Mouse (Mus musculus): ENCODE measurements around the gene Col27a1. TPM values are rescaled to one million over a fixed set of nuclear protein-coding genes. Genes with fewer than 3 reads are reported as not detected.

Col27a1 gene
- polyA plus RNA-seq, 1 experiment from 2014 or later = 7.2 TPM

- Histone ChIP-seq H3K4me1 (ENCODE audit: insufficient read depth, low read depth, low read length) (no peaks in the 10 kb centered on the region), H3K9me3 (ENCODE audit: low read length) (no peaks in the 10 kb centered on the region), H3K9ac (replicated peaks; ENCODE audit: low read depth) (no peak overlapping the region), H3K4me2 (replicated peaks; ENCODE audit: low read depth, low read length) (no peak overlapping the region), H3K27ac (ENCODE audit: low read length) (no peak overlapping the region), H3K36me3 (ENCODE audit: insufficient read depth, low read length) (no peaks in the 10 kb centered on the region), H3K4me3 (ENCODE audit: low read depth, low read length) (no peak overlapping the region), H3K27me3 (replicated peaks; ENCODE audit: insufficient read depth, low read length) (no peaks in the 10 kb centered on the region)
- no peak for TF ChIP-seq EP300 (IDR thresholded peaks at IDR 0.05)
- TF ChIP-seq CTCF (IDR thresholded peaks at IDR 0.05) = no peak
- WGBS = 72% methylated on average over 10 of the region's 10 CpGs
- ATAC-seq = no peak
- peak; percentile 8 for DNase-seq (ENCODE audit: low spot score)
Measured at GRCm38 (mm10) chr4:63260506-63260905, 46.7 kb downstream of the Col27a1 start.

GRCm38 (mm10) chr4:63262941-63263340, 49.1 kb downstream of the Col27a1 start:
- no peaks in the 10 kb centered on the region for H3K36me3 ChIP-seq (ENCODE audit: insufficient read depth, low read length)
- no peaks in the 10 kb centered on the region for H3K4me1 ChIP-seq (ENCODE audit: insufficient read depth, low read depth, low read length)
- no peaks in the 10 kb centered on the region for H3K27me3 ChIP-seq (replicated peaks; ENCODE audit: insufficient read depth, low read length)
- DNase-seq (ENCODE audit: low spot score) (no peak), ATAC-seq (no peak)
- H3K9ac ChIP-seq (replicated peaks; ENCODE audit: low read depth) = no peak overlapping the region
- TF ChIP-seq EP300 (IDR thresholded peaks at IDR 0.05) (no peak), CTCF (IDR thresholded peaks at IDR 0.05) (no peak)
- no peak overlapping the region for H3K4me2 ChIP-seq (replicated peaks; ENCODE audit: low read depth, low read length)
- 92% methylated on average over 1 of the region's 1 CpGs for WGBS
- no peak overlapping the region for H3K27ac ChIP-seq (ENCODE audit: low read length)
- H3K9me3 ChIP-seq (ENCODE audit: low read length) = no peaks in the 10 kb centered on the region
- no peak overlapping the region for H3K4me3 ChIP-seq (ENCODE audit: low read depth, low read length)

- no peak for TF ChIP-seq CTCF (IDR thresholded peaks at IDR 0.05)
- H3K9me3 ChIP-seq (ENCODE audit: low read length) = no peaks in the 10 kb centered on the region
- ATAC-seq (no peak), DNase-seq (ENCODE audit: low spot score) (no peak)
- H3K27ac ChIP-seq (ENCODE audit: low read length) = no peak overlapping the region
- H3K4me2 ChIP-seq (replicated peaks; ENCODE audit: low read depth, low read length) = no peak overlapping the region
- no peaks in the 10 kb centered on the region for H3K36me3 ChIP-seq (ENCODE audit: insufficient read depth, low read length)
- H3K27me3 ChIP-seq (replicated peaks; ENCODE audit: insufficient read depth, low read length) = no peaks in the 10 kb centered on the region
- 93% methylated on average over 6 of the region's 6 CpGs for WGBS
- H3K9ac ChIP-seq (replicated peaks; ENCODE audit: low read depth) = no peak overlapping the region
- no peaks in the 10 kb centered on the region for H3K4me1 ChIP-seq (ENCODE audit: insufficient read depth, low read depth, low read length)
- H3K4me3 ChIP-seq (ENCODE audit: low read depth, low read length) = no peak overlapping the region
Measured at GRCm38 (mm10) chr4:63266276-63266675, 52.5 kb downstream of the Col27a1 start.

- Histone ChIP-seq H3K4me1 (ENCODE audit: insufficient read depth, low read depth, low read length) (no peaks in the 10 kb centered on the region), H3K27ac (ENCODE audit: low read length) (no peak overlapping the region), H3K4me3 (ENCODE audit: low read depth, low read length) (no peak overlapping the region), H3K9me3 (ENCODE audit: low read length) (no peaks in the 10 kb centered on the region), H3K4me2 (replicated peaks; ENCODE audit: low read depth, low read length) (no peak overlapping the region), H3K36me3 (ENCODE audit: insufficient read depth, low read length) (no peaks in the 10 kb centered on the region), H3K27me3 (replicated peaks; ENCODE audit: insufficient read depth, low read length) (no peaks in the 10 kb centered on the region), H3K9ac (replicated peaks; ENCODE audit: low read depth) (no peak overlapping the region)
- WGBS = 95% methylated on average over 4 of the region's 4 CpGs
- ATAC-seq (no peak), DNase-seq (ENCODE audit: low spot score) (no peak)
- no peak for TF ChIP-seq EP300 (IDR thresholded peaks at IDR 0.05)
- no peak for TF ChIP-seq CTCF (IDR thresholded peaks at IDR 0.05)
Measured at GRCm38 (mm10) chr4:63267121-63267520, 53.3 kb downstream of the Col27a1 start.

GRCm38 (mm10) chr4:63267586-63267985, 53.8 kb downstream of the Col27a1 start:
- no peak overlapping the region for H3K4me2 ChIP-seq (replicated peaks; ENCODE audit: low read depth, low read length)
- no peak overlapping the region for H3K27ac ChIP-seq (ENCODE audit: low read length)
- no peak overlapping the region for H3K4me3 ChIP-seq (ENCODE audit: low read depth, low read length)
- DNase-seq (ENCODE audit: low spot score) (no peak), ATAC-seq (no peak)
- WGBS = 52% methylated on average over 1 of the region's 1 CpGs
- no peak overlapping the region for H3K9ac ChIP-seq (replicated peaks; ENCODE audit: low read depth)
- no peaks in the 10 kb centered on the region for H3K4me1 ChIP-seq (ENCODE audit: insufficient read depth, low read depth, low read length)
- TF ChIP-seq EP300 (IDR thresholded peaks at IDR 0.05) = no peak
- TF ChIP-seq CTCF (IDR thresholded peaks at IDR 0.05) = no peak
- H3K36me3 ChIP-seq (ENCODE audit: insufficient read depth, low read length) = no peaks in the 10 kb centered on the region
- H3K27me3 ChIP-seq (replicated peaks; ENCODE audit: insufficient read depth, low read length) = no peaks in the 10 kb centered on the region
- H3K9me3 ChIP-seq (ENCODE audit: low read length) = no peaks in the 10 kb centered on the region

GRCm38 (mm10) chr4:63268777-63269176, 55.0 kb downstream of the Col27a1 start:
- DNase-seq (ENCODE audit: low spot score) = no peak
- H3K4me3 ChIP-seq (ENCODE audit: low read depth, low read length) = no peak overlapping the region
- no peaks in the 10 kb centered on the region for H3K27me3 ChIP-seq (replicated peaks; ENCODE audit: insufficient read depth, low read length)
- no peaks in the 10 kb centered on the region for H3K9me3 ChIP-seq (ENCODE audit: low read length)
- H3K4me2 ChIP-seq (replicated peaks; ENCODE audit: low read depth, low read length) = no peak overlapping the region
- H3K27ac ChIP-seq (ENCODE audit: low read length) = no peak overlapping the region
- 52% methylated on average over 4 of the region's 4 CpGs for WGBS
- ATAC-seq = no peak
- no peaks in the 10 kb centered on the region for H3K4me1 ChIP-seq (ENCODE audit: insufficient read depth, low read depth, low read length)
- no peaks in the 10 kb centered on the region for H3K36me3 ChIP-seq (ENCODE audit: insufficient read depth, low read length)
- TF ChIP-seq EP300 (IDR thresholded peaks at IDR 0.05) = no peak
- TF ChIP-seq CTCF (IDR thresholded peaks at IDR 0.05) = no peak
- no peak overlapping the region for H3K9ac ChIP-seq (replicated peaks; ENCODE audit: low read depth)

- Histone ChIP-seq H3K4me3 (ENCODE audit: low read depth, low read length) (no peak overlapping the region), H3K9ac (replicated peaks; ENCODE audit: low read depth) (no peak overlapping the region), H3K4me2 (replicated peaks; ENCODE audit: low read depth, low read length) (no peak overlapping the region), H3K4me1 (ENCODE audit: insufficient read depth, low read depth, low read length) (no peaks in the 10 kb centered on the region), H3K27ac (ENCODE audit: low read length) (no peak overlapping the region), H3K9me3 (ENCODE audit: low read length) (no peaks in the 10 kb centered on the region), H3K36me3 (ENCODE audit: insufficient read depth, low read length) (no peaks in the 10 kb centered on the region), H3K27me3 (replicated peaks; ENCODE audit: insufficient read depth, low read length) (no peaks in the 10 kb centered on the region)
- no peak for ATAC-seq
- DNase-seq (ENCODE audit: low spot score) = no peak
- 60% methylated on average over 1 of the region's 1 CpGs for WGBS
- TF ChIP-seq CTCF (IDR thresholded peaks at IDR 0.05) (no peak), EP300 (IDR thresholded peaks at IDR 0.05) (no peak)
Measured at GRCm38 (mm10) chr4:63274516-63274915, 60.7 kb downstream of the Col27a1 start.
